Mouse (Mus musculus): Measurements from ENCODE around the gene Hoxb13. TPM values are rescaled to one million over a fixed set of nuclear protein-coding genes. Genes with fewer than 3 reads are reported as not detected.

Hoxb13 gene
- polyA plus RNA-seq, 1 experiment from 2014 or later = not detected

DNA sequence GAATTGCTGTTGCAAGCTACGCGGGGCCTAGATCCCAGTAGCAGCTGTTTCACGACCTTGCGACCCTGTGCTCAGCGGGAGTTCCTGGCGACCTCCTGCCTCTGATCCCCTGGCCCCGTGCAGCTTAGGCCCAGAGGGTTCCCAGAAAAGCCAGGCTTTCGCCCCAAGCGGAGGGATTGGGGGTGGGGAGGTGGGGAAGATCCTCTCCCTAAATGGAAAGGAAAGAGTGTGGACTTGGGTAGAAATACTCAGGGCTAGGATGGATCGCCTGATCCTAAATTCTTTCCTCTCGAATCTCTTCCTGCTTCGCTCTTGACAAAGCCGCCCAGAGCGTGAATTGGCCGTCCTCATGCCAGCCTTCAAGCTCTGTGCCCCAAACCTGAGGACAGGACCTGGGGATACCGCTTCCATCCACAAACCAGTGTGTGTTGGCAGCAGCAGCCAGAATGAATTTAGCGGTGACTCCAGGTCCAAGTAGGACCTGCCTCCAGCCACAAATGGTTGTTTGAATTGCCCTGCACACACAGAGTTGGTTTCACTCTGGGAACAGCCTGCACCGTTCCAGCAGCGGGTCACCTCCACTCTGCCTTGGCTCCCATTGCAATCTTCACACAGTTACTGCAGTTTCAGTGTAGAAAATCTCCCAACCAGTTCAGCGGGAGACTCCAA lies 23.3 kb upstream of the Hoxb13 start:
- Histone ChIP-seq H3K4me3 (ENCODE audit: low read depth, low read length) (no peak overlapping the region), H3K27me3 (ENCODE audit: insufficient read depth, low read length) (peaks cover 95% of the 10 kb centered on the region), H3K36me3 (replicated peaks; ENCODE audit: insufficient read depth, low read length) (no peaks in the 10 kb centered on the region), H3K9me3 (ENCODE audit: low read length) (no peaks in the 10 kb centered on the region), H3K4me1 (ENCODE audit: insufficient read depth) (no peaks in the 10 kb centered on the region), H3K4me2 (ENCODE audit: low read depth, low read length) (no peak overlapping the region), H3K9ac (replicated peaks) (no peak overlapping the region), H3K27ac (ENCODE audit: low read depth) (no peak overlapping the region)
- no peak for ATAC-seq
- DNase-seq = no peak
- TF ChIP-seq CTCF (IDR thresholded peaks at IDR 0.05; ENCODE audit: low read depth) (no peak), EP300 (IDR thresholded peaks at IDR 0.05; ENCODE audit: low read depth) (no peak)
- 5% methylated on average over 20 of the region's 20 CpGs for WGBS (ENCODE audit: insufficient replicate concordance)

DNA sequence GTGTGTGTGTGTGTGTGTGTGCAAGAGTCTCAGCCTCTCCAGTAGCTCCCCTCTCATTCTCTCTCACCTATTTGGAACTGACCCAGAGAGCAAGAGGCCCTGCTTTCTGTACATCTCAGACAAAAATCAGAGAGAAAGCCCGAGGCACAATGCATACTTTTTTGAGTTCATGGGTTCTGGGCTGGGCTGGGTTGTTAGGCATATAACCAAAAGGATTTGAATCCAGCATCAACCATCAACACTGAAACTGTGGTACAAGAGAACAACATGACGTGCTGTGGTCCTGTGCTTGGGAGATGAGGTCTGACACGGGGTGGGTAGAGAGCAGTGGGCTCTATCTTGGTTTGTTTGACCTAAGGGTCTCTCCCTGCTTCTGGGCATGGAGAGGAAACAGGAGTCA lies 22.5 kb upstream of the Hoxb13 start:
- TF ChIP-seq CTCF (IDR thresholded peaks at IDR 0.05; ENCODE audit: low read depth) (no peak), EP300 (IDR thresholded peaks at IDR 0.05; ENCODE audit: low read depth) (no peak)
- 13% methylated on average over 3 of the region's 3 CpGs for WGBS (ENCODE audit: insufficient replicate concordance)

DNA sequence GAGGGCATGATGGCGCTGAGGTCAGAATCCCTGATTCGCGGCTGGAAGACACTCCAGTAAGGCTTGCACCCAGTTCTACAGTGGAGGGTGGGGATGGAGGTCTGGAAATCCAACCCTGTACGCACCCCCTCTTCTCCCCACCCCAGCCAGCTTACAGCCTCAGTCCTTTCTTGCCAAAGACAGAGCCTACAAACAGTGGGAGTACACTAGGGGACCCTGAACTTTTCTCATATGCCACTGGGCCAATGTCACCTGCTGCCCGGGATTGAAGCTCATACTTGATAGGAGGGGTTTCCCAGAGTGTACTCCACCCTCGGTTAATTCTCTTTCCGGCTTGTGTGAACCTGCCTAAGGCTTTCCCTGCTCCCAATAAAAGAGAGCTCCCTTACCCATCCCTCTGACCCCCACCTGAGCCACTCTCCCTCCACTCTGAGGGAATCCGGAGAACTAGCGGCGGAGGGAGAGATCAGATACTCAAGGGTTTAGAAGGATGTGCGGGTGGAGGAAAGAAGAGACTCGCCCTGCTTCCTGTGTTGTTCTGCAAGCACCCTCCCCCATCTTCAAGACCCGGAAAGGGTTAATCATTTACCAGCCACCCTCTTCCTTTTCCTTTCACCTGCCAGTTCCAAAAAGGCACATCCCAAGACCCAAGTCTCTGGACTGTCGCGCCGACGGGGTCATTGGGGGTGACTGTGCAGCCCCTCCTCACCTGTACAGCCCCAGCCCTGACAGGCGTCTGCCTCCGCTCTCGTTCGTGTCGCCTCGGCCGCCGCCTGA lies 21.4 kb upstream of the Hoxb13 start:
- peaks cover 97% of the 10 kb centered on the region for H3K27me3 ChIP-seq (ENCODE audit: insufficient read depth, low read length)
- no peak overlapping the region for H3K27ac ChIP-seq (ENCODE audit: low read depth)
- no peaks in the 10 kb centered on the region for H3K9me3 ChIP-seq (ENCODE audit: low read length)
- no peak for TF ChIP-seq EP300 (IDR thresholded peaks at IDR 0.05; ENCODE audit: low read depth)
- TF ChIP-seq CTCF (IDR thresholded peaks at IDR 0.05; ENCODE audit: low read depth) = no peak
- no peaks in the 10 kb centered on the region for H3K4me1 ChIP-seq (ENCODE audit: insufficient read depth)
- ATAC-seq (no peak), DNase-seq (no peak)
- H3K4me3 ChIP-seq (ENCODE audit: low read depth, low read length) = no peak overlapping the region
- no peak overlapping the region for H3K9ac ChIP-seq (replicated peaks)
- H3K36me3 ChIP-seq (replicated peaks; ENCODE audit: insufficient read depth, low read length) = no peaks in the 10 kb centered on the region
- no peak overlapping the region for H3K4me2 ChIP-seq (ENCODE audit: low read depth, low read length)
- WGBS (ENCODE audit: insufficient replicate concordance) = 3% methylated on average over 25 of the region's 25 CpGs

More for the DNA sequence above, 22.5 kb upstream of the Hoxb13 start:
- H3K4me1 ChIP-seq (ENCODE audit: insufficient read depth) = no peaks in the 10 kb centered on the region
- H3K4me3 ChIP-seq (ENCODE audit: low read depth, low read length) = no peak overlapping the region
- DNase-seq (no peak), ATAC-seq (no peak)
- H3K9ac ChIP-seq (replicated peaks) = no peak overlapping the region
- no peak overlapping the region for H3K27ac ChIP-seq (ENCODE audit: low read depth)
- H3K4me2 ChIP-seq (ENCODE audit: low read depth, low read length) = no peak overlapping the region
- no peaks in the 10 kb centered on the region for H3K36me3 ChIP-seq (replicated peaks; ENCODE audit: insufficient read depth, low read length)
- peaks cover 97% of the 10 kb centered on the region for H3K27me3 ChIP-seq (ENCODE audit: insufficient read depth, low read length)
- H3K9me3 ChIP-seq (ENCODE audit: low read length) = no peaks in the 10 kb centered on the region

DNA sequence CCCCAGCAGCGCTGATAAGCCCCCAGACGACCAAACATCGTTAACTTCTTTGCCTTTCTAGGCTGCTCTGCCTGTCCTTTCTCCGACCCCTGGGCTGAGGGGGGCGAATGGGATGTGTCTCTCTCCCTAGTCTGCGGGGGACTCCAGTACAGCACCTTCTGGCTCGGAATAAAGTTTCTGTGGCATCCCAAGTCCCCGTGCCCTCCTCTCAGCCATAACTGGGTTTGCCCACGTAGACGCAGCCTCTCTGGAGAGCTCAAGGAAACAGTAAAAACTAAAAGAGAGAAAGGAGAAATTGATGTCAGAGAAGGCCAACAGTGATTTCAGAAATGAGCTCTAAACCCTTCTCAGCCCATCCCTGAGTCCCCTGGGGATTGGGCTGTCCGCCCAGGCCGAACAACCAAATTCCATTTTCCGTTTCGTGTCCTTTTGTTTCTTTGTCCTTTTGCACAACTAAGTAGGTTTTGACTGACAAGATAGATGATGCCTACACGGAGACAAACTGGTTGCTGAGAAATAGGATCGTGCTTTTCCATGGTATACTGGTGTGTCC lies 20.8 kb upstream of the Hoxb13 start:
- Histone ChIP-seq H3K4me3 (ENCODE audit: low read depth, low read length) (no peak overlapping the region), H3K36me3 (replicated peaks; ENCODE audit: insufficient read depth, low read length) (no peaks in the 10 kb centered on the region), H3K27ac (ENCODE audit: low read depth) (no peak overlapping the region), H3K27me3 (ENCODE audit: insufficient read depth, low read length) (peaks cover 98% of the 10 kb centered on the region), H3K4me2 (ENCODE audit: low read depth, low read length) (no peak overlapping the region), H3K9ac (replicated peaks) (no peak overlapping the region), H3K4me1 (ENCODE audit: insufficient read depth) (no peaks in the 10 kb centered on the region), H3K9me3 (ENCODE audit: low read length) (no peaks in the 10 kb centered on the region)
- TF ChIP-seq CTCF (IDR thresholded peaks at IDR 0.05; ENCODE audit: low read depth) (no peak), EP300 (IDR thresholded peaks at IDR 0.05; ENCODE audit: low read depth) (no peak)
- no peak for ATAC-seq
- DNase-seq = no peak
- WGBS (ENCODE audit: insufficient replicate concordance) = 3% methylated on average over 16 of the region's 16 CpGs

DNA sequence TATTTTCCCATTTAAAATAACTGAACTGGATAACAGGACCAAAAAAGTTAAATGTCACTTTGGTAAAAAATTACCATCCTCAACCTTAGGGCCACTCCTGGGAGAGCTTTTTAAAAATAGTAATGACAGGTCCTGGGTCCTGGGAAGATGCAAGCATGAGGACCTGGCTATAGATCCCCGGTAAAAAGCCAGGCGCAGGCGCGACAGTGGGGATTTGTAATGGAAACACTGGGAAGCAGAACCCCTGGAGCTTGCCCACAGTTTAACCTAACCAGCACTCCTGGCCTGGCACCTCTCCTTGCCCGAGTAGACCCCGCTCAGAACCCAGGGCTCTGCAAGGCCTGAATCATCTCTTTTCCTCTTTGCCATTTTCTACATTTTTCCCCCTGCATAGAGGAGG lies 19.2 kb upstream of the Hoxb13 start:
- no peaks in the 10 kb centered on the region for H3K4me1 ChIP-seq (ENCODE audit: insufficient read depth)
- no peaks in the 10 kb centered on the region for H3K36me3 ChIP-seq (replicated peaks; ENCODE audit: insufficient read depth, low read length)
- ATAC-seq (no peak), DNase-seq (no peak)
- H3K27me3 ChIP-seq (ENCODE audit: insufficient read depth, low read length) = peaks cover 96% of the 10 kb centered on the region
- no peak overlapping the region for H3K9ac ChIP-seq (replicated peaks)
- H3K27ac ChIP-seq (ENCODE audit: low read depth) = no peak overlapping the region
- no peak for TF ChIP-seq EP300 (IDR thresholded peaks at IDR 0.05; ENCODE audit: low read depth)
- no peak for TF ChIP-seq CTCF (IDR thresholded peaks at IDR 0.05; ENCODE audit: low read depth)
- no peaks in the 10 kb centered on the region for H3K9me3 ChIP-seq (ENCODE audit: low read length)
- H3K4me2 ChIP-seq (ENCODE audit: low read depth, low read length) = no peak overlapping the region
- under 1% methylated on average over 6 of the region's 6 CpGs for WGBS (ENCODE audit: insufficient replicate concordance)
- no peak overlapping the region for H3K4me3 ChIP-seq (ENCODE audit: low read depth, low read length)

DNA sequence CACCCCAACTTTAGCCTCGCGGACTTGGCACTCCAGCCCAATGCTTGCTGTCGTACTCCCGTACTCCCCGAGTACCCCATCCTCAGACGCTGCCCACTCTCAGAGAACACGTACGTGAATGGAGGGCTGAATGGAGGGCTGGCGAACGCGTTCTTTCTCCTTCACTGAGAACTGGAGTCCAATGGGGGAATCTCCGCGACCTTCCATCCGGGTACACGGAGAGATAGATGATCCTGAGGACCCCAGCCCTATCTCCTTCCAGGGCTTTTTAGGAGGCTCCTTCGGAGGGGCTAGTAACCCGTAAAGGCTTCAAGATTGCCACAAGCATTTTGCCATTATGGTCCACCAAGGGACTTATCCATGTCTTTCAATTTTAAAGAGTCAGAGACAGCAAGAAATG lies 18.6 kb upstream of the Hoxb13 start:
- Histone ChIP-seq H3K9me3 (ENCODE audit: low read length) (no peaks in the 10 kb centered on the region), H3K4me2 (ENCODE audit: low read depth, low read length) (no peak overlapping the region), H3K27me3 (ENCODE audit: insufficient read depth, low read length) (peaks cover 96% of the 10 kb centered on the region), H3K4me1 (ENCODE audit: insufficient read depth) (no peaks in the 10 kb centered on the region), H3K36me3 (replicated peaks; ENCODE audit: insufficient read depth, low read length) (no peaks in the 10 kb centered on the region), H3K9ac (replicated peaks) (no peak overlapping the region), H3K4me3 (ENCODE audit: low read depth, low read length) (no peak overlapping the region), H3K27ac (ENCODE audit: low read depth) (no peak overlapping the region)
- 2% methylated on average over 17 of the region's 17 CpGs for WGBS (ENCODE audit: insufficient replicate concordance)
- no peak for ATAC-seq
- DNase-seq = no peak
- TF ChIP-seq CTCF (IDR thresholded peaks at IDR 0.05; ENCODE audit: low read depth) (no peak), EP300 (IDR thresholded peaks at IDR 0.05; ENCODE audit: low read depth) (no peak)

Data from liver, postnatal 0 days (tissue).